Mouse (Mus musculus): ENCODE measurements around the gene Gm5089. TPM values are rescaled to one million over a fixed set of nuclear protein-coding genes. Genes with fewer than 3 reads are reported as not detected.

The Gm5089 gene
- polyA plus RNA-seq, 1 experiment from 2014 or later: not detected

GRCm38 (mm10) chr14:122485635-122486181 is 34.8 kb upstream of the Gm5089 start:
- Histone ChIP-seq H3K4me1 (ENCODE audit: insufficient read depth, low read length) (peaks cover 2% of the 10 kb centered on the region; the same call in 1 of the 2 replicates), H3K9me3 (ENCODE audit: low read length) (no peaks in the 10 kb centered on the region), H3K27me3 (ENCODE audit: insufficient read depth, low read length) (peaks cover 86% of the 10 kb centered on the region), H3K4me3 (ENCODE audit: low read length) (no peak overlapping the region), H3K4me2 (replicated peaks; ENCODE audit: low read depth, low read length) (no peak overlapping the region), H3K9ac (replicated peaks; ENCODE audit: low read length) (no peak overlapping the region), H3K27ac (ENCODE audit: low read length) (no peak overlapping the region), H3K36me3 (ENCODE audit: insufficient read depth, low read length) (no peaks in the 10 kb centered on the region)
- ATAC-seq (ENCODE audit: low FRiP score, low TSS enrichment): no peak
- 2% methylated on average over 12 of the region's 12 CpGs for WGBS

- Histone ChIP-seq H3K4me2 (replicated peaks; ENCODE audit: low read depth, low read length) (no peak overlapping the region), H3K36me3 (ENCODE audit: insufficient read depth, low read length) (no peaks in the 10 kb centered on the region), H3K4me3 (ENCODE audit: low read length) (no peak overlapping the region), H3K4me1 (ENCODE audit: insufficient read depth, low read length) (no peaks in the 10 kb centered on the region), H3K9ac (replicated peaks; ENCODE audit: low read length) (no peak overlapping the region), H3K9me3 (ENCODE audit: low read length) (no peaks in the 10 kb centered on the region), H3K27ac (ENCODE audit: low read length) (no peak overlapping the region), H3K27me3 (ENCODE audit: insufficient read depth, low read length) (peaks cover 85% of the 10 kb centered on the region)
- ATAC-seq (ENCODE audit: low FRiP score, low TSS enrichment): no peak
- WGBS: 1% methylated on average over 24 of the region's 24 CpGs
Measured at GRCm38 (mm10) chr14:122484844-122485551, 34.1 kb upstream of the Gm5089 start.

GRCm38 (mm10) chr14:122484458-122484843 is 33.5 kb upstream of the Gm5089 start:
- Histone ChIP-seq H3K4me3 (ENCODE audit: low read length) (no peak overlapping the region), H3K9ac (replicated peaks; ENCODE audit: low read length) (no peak overlapping the region), H3K4me2 (replicated peaks; ENCODE audit: low read depth, low read length) (no peak overlapping the region), H3K27ac (ENCODE audit: low read length) (no peak overlapping the region), H3K36me3 (ENCODE audit: insufficient read depth, low read length) (no peaks in the 10 kb centered on the region), H3K27me3 (ENCODE audit: insufficient read depth, low read length) (peaks cover 86% of the 10 kb centered on the region), H3K9me3 (ENCODE audit: low read length) (no peaks in the 10 kb centered on the region), H3K4me1 (ENCODE audit: insufficient read depth, low read length) (no peaks in the 10 kb centered on the region)
- no peak for ATAC-seq (ENCODE audit: low FRiP score, low TSS enrichment)
- WGBS: 2% methylated on average over 4 of the region's 4 CpGs

DNA sequence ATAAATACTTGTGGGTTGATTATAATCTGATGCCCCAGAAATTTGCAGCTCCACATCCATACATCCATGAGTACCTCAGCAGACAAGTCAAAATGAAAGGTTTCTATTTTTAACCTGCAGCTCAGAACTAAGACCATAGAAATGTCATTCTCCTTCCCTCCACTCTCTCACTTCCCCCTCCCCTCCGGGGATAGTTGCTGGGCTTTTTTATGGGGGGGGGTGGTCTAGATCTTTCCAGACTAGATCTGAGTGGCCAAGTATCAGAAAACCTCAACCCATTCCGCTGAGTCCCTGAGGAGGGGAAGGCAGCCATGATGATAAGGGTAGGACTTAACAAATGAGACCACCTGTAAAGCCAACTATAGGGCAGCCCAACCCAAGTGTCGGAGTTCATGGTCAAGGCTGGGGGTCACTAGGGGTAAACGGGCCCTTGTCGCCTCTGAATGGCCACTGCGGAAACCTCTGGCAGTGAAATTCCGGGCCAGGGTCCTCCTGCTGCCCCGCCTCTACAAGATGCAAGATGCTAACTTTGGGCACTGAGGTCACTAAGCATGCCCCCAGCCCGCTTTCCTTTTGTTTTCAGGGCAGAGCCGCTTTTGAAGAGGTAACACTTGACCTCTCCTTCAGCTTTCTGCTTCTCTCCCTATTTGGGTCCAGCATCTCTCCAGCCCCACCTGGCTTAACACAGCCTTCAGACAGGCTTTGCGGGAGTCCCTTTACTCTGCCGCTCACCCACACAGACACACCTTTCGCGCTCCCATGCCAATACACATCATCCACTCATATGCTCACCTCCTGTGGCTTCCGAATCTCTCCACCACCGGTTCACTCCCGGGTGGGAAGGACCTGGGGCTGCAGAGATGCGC is 32.9 kb upstream of the Gm5089 start:
- Histone ChIP-seq H3K36me3 (ENCODE audit: insufficient read depth, low read length) (no peaks in the 10 kb centered on the region), H3K4me3 (ENCODE audit: low read length) (no peak overlapping the region), H3K4me1 (ENCODE audit: insufficient read depth, low read length) (peaks cover 3% of the 10 kb centered on the region; the same call in 1 of the 2 replicates), H3K9me3 (ENCODE audit: low read length) (no peaks in the 10 kb centered on the region), H3K9ac (replicated peaks; ENCODE audit: low read length) (no peak overlapping the region), H3K27me3 (ENCODE audit: insufficient read depth, low read length) (peaks cover 86% of the 10 kb centered on the region), H3K4me2 (replicated peaks; ENCODE audit: low read depth, low read length) (no peak overlapping the region), H3K27ac (ENCODE audit: low read length) (no peak overlapping the region)
- ATAC-seq (ENCODE audit: low FRiP score, low TSS enrichment): no peak
- WGBS: 2% methylated on average over 18 of the region's 18 CpGs

DNA sequence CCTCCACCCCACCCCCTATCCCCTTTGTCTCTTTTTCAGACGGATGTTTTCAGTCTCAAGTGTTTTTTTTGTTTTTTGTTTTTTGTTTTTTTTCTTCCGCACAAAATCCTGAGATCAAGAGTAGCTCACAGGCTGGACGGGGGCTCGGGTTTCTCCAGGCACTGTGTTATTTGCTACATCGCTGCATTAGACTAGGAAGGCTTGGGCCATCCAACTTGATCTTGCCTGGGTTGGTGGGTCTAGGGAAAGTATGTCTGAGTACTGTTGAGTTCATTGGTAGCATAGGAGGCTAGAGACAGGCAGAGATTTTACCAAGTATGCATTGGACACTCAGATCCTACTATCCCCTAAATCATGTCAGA is 32.1 kb upstream of the Gm5089 start:
- no peak for ATAC-seq (ENCODE audit: low FRiP score, low TSS enrichment)
- peaks cover 92% of the 10 kb centered on the region for H3K27me3 ChIP-seq (ENCODE audit: insufficient read depth, low read length)
- peaks cover 3% of the 10 kb centered on the region; the same call in 1 of the 2 replicates for H3K4me1 ChIP-seq (ENCODE audit: insufficient read depth, low read length)
- no peak overlapping the region for H3K9ac ChIP-seq (replicated peaks; ENCODE audit: low read length)
- H3K4me2 ChIP-seq (replicated peaks; ENCODE audit: low read depth, low read length): no peak overlapping the region
- H3K9me3 ChIP-seq (ENCODE audit: low read length): no peaks in the 10 kb centered on the region
- no peak overlapping the region for H3K27ac ChIP-seq (ENCODE audit: low read length)
- H3K36me3 ChIP-seq (ENCODE audit: insufficient read depth, low read length): no peaks in the 10 kb centered on the region
- WGBS: 4% methylated on average over 5 of the region's 5 CpGs
- H3K4me3 ChIP-seq (ENCODE audit: low read length): no peak overlapping the region

DNA sequence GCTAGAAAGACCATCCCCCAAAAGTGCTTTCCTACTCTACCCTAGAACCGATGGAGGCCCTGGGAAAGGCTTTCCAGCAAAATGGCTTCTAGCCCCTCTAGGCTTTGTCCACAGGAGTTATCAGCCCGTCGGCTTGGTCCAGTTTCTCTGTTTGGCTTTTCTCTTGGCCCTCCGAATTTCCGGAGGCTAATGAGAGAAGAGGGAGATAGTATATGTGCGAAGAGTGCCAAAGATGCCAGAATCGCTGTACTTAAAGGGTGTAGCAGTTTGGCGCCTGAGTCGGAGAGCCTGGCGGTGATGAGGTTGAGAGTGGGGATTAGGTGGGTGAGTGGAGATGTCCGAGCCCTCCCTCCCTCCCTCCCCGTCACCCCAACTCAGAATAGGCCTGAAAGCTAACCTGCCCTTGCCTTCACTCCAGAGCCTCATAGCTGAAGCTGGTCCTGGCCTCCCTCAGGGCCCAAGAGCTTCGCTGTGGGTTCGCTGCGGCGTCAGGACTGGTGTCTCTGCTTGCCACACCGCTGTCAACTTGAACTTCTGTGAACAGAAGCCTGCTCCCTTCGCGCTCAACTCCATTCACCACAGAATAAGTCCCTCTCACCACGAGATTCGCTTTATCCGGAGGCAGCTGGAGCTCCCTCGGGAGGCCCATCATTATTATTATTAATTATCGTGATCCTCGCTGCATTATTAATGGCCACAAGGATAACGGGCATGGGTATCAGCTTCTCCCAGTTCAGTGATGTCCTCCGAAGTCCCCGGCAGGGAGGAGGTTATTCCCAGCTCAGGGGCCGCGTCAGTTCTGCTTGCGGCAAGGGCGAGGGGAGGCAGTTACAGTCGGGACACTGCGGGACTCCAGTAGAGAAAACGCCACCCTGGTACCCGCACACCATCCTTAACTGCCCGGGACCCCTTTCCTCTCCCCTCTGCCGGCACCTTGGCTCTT is 31.4 kb upstream of the Gm5089 start:
- WGBS: under 1% methylated on average over 38 of the region's 38 CpGs

GRCm38 (mm10) chr14:122481181-122481580 is 30.3 kb upstream of the Gm5089 start:
- H3K9ac ChIP-seq (replicated peaks; ENCODE audit: low read length): no peak overlapping the region

More for the DNA sequence above, 31.4 kb upstream of the Gm5089 start:
- peaks cover 95% of the 10 kb centered on the region for H3K27me3 ChIP-seq (ENCODE audit: insufficient read depth, low read length)
- H3K36me3 ChIP-seq (ENCODE audit: insufficient read depth, low read length): no peaks in the 10 kb centered on the region
- no peak overlapping the region for H3K4me3 ChIP-seq (ENCODE audit: low read length)
- ATAC-seq (ENCODE audit: low FRiP score, low TSS enrichment): no peak; the same call in 1 of the 2 replicates
- no peak overlapping the region for H3K4me2 ChIP-seq (replicated peaks; ENCODE audit: low read depth, low read length)
- no peak overlapping the region for H3K27ac ChIP-seq (ENCODE audit: low read length)
- no peak overlapping the region for H3K9ac ChIP-seq (replicated peaks; ENCODE audit: low read length)
- no peaks in the 10 kb centered on the region for H3K9me3 ChIP-seq (ENCODE audit: low read length)
- peaks cover 3% of the 10 kb centered on the region; the same call in 1 of the 2 replicates for H3K4me1 ChIP-seq (ENCODE audit: insufficient read depth, low read length)

GRCm38 (mm10) chr14:122480355-122480754 is 29.4 kb upstream of the Gm5089 start:
- no peak overlapping the region for H3K27ac ChIP-seq (ENCODE audit: low read length)
- no peaks in the 10 kb centered on the region for H3K36me3 ChIP-seq (ENCODE audit: insufficient read depth, low read length)
- peaks cover 12% of the 10 kb centered on the region for H3K4me1 ChIP-seq (ENCODE audit: insufficient read depth, low read length)
- H3K9me3 ChIP-seq (ENCODE audit: low read length): no peaks in the 10 kb centered on the region
- H3K4me2 ChIP-seq (replicated peaks; ENCODE audit: low read depth, low read length): no peak overlapping the region
- H3K9ac ChIP-seq (replicated peaks; ENCODE audit: low read length): no peak overlapping the region
- 0% methylated on average over 2 of the region's 2 CpGs for WGBS
- no peak overlapping the region for H3K4me3 ChIP-seq (ENCODE audit: low read length)
- no peak for ATAC-seq (ENCODE audit: low FRiP score, low TSS enrichment)
- peaks cover 98% of the 10 kb centered on the region for H3K27me3 ChIP-seq (ENCODE audit: insufficient read depth, low read length)

More at GRCm38 (mm10) chr14:122481181-122481580, 30.3 kb upstream of the Gm5089 start:
- H3K4me3 ChIP-seq (ENCODE audit: low read length): no peak overlapping the region
- 2% methylated on average over 15 of the region's 15 CpGs for WGBS
- no peak overlapping the region for H3K4me2 ChIP-seq (replicated peaks; ENCODE audit: low read depth, low read length)
- no peaks in the 10 kb centered on the region for H3K36me3 ChIP-seq (ENCODE audit: insufficient read depth, low read length)
- peaks cover 3% of the 10 kb centered on the region for H3K4me1 ChIP-seq (ENCODE audit: insufficient read depth, low read length)
- no peak overlapping the region for H3K27ac ChIP-seq (ENCODE audit: low read length)
- peaks cover 98% of the 10 kb centered on the region for H3K27me3 ChIP-seq (ENCODE audit: insufficient read depth, low read length)
- H3K9me3 ChIP-seq (ENCODE audit: low read length): no peaks in the 10 kb centered on the region
- peak; percentile 29; the same call in 1 of the 2 replicates for ATAC-seq (ENCODE audit: low FRiP score, low TSS enrichment)

- no peak overlapping the region for H3K27ac ChIP-seq (ENCODE audit: low read length)
- no peak overlapping the region for H3K9ac ChIP-seq (replicated peaks; ENCODE audit: low read length)
- peaks cover 19% of the 10 kb centered on the region for H3K4me1 ChIP-seq (ENCODE audit: insufficient read depth, low read length)
- H3K4me3 ChIP-seq (ENCODE audit: low read length): no peak overlapping the region
- H3K4me2 ChIP-seq (replicated peaks; ENCODE audit: low read depth, low read length): no peak overlapping the region
- 17% methylated on average over 17 of the region's 17 CpGs for WGBS
- no peaks in the 10 kb centered on the region for H3K9me3 ChIP-seq (ENCODE audit: low read length)
- H3K27me3 ChIP-seq (ENCODE audit: insufficient read depth, low read length): peaks cover 98% of the 10 kb centered on the region
- ATAC-seq (ENCODE audit: low FRiP score, low TSS enrichment): no peak
- no peaks in the 10 kb centered on the region for H3K36me3 ChIP-seq (ENCODE audit: insufficient read depth, low read length)
Measured at GRCm38 (mm10) chr14:122479461-122480109, 28.7 kb upstream of the Gm5089 start.

Data from kidney, embryonic 16.5 days (tissue).